Comparison of ENCODE assay signal across 28 mouse cellular contexts in genomic region chr12:89909578-89909977, GRCm38 (mm10).
DNase-seq lines count a peak whose midpoint lies in the region; ATAC-seq and TF ChIP-seq lines count a peak whose summit lies in the region.
"Had no signal": no experiment of that assay in that cellular context is flagged by ENCODE, and none has a peak within 500 bp of the region (broad histone marks: within the 10 kb centered on the region; RNA-seq: fewer than 3 reads in every experiment).

No protein-coding gene starts in this region.

- no peaks in the 10 kb centered on the region for H3K36me3 ChIP-seq in hindbrain, embryonic 11.5 days (ENCODE audit: control insufficient read depth, insufficient read depth, low read length)
- no peaks in the 10 kb centered on the region for H3K36me3 ChIP-seq in hindbrain, postnatal 0 days (ENCODE audit: insufficient read depth, low read length)
- no peaks in the 10 kb centered on the region for H3K36me3 ChIP-seq in midbrain, embryonic 13.5 days
- no peaks in the 10 kb centered on the region for H3K36me3 ChIP-seq in midbrain, embryonic 16.5 days (ENCODE audit: control insufficient read depth, insufficient read depth, low read length)
- H3K36me3 ChIP-seq: embryonic facial prominence, embryonic 12.5 days; embryonic facial prominence, embryonic 15.5 days; G1E; heart, embryonic 12.5 days; heart, embryonic 15.5 days; hindbrain, embryonic 10.5 days had no signal

- no peak for DNase-seq in hindbrain, embryonic 11.5 days (ENCODE audit: low spot score)
- DNase-seq in hindbrain, postnatal 0 days (ENCODE audit: low spot score), result no peak
- DNase-seq in brain, embryonic 14.5 days (ENCODE audit: low read depth), result peak; percentile 45
- DNase-seq in cerebellum, adult 8-10 months, result no peak
- DNase-seq in heart, adult 8-10 months (ENCODE audit: low spot score), result no peak
- DNase-seq: adrenal gland, postnatal 10 days; adrenal gland, postnatal 36 days; cerebellum, adult 11 months; cerebellum, postnatal 14 days; forebrain, postnatal 0 days; gastrocnemius, adult 2 months; gastrocnemius, postnatal 14 days; heart, adult 11 months; heart, postnatal 10 days; heart, postnatal 36 days had no signal

- H3K4me2 ChIP-seq in hindbrain, embryonic 11.5 days (replicated peaks; ENCODE audit: low read depth, low read length), result no peak overlapping the region
- no peak overlapping the region for H3K4me2 ChIP-seq in hindbrain, postnatal 0 days (ENCODE audit: low read depth, low read length)
- H3K4me2 ChIP-seq in midbrain, embryonic 13.5 days (replicated peaks), result no peak overlapping the region
- H3K4me2 ChIP-seq in midbrain, embryonic 16.5 days (ENCODE audit: low read length), result no peak overlapping the region
- H3K4me2 ChIP-seq: embryonic facial prominence, embryonic 12.5 days; embryonic facial prominence, embryonic 15.5 days; heart, embryonic 12.5 days; heart, embryonic 15.5 days had no signal

- no peak overlapping the region for H3K4me3 ChIP-seq in hindbrain, embryonic 11.5 days (ENCODE audit: low read depth, low read length)
- H3K4me3 ChIP-seq in hindbrain, postnatal 0 days (ENCODE audit: low read length), result no peak overlapping the region
- no peak overlapping the region for H3K4me3 ChIP-seq in midbrain, embryonic 13.5 days (replicated peaks)
- no peak overlapping the region for H3K4me3 ChIP-seq in midbrain, embryonic 16.5 days (ENCODE audit: low read depth, low read length)
- H3K4me3 ChIP-seq: embryonic facial prominence, embryonic 12.5 days; embryonic facial prominence, embryonic 15.5 days; gastrocnemius, adult 2 months; heart, embryonic 12.5 days; heart, embryonic 15.5 days; hindbrain, embryonic 10.5 days had no signal

- H3K27ac ChIP-seq in hindbrain, embryonic 11.5 days (ENCODE audit: low read depth, low read length), result no peak overlapping the region
- no peak overlapping the region for H3K27ac ChIP-seq in hindbrain, postnatal 0 days
- peak overlapping the region; percentile 58 for H3K27ac ChIP-seq in midbrain, embryonic 13.5 days
- H3K27ac ChIP-seq in midbrain, embryonic 16.5 days (ENCODE audit: low read length), result no peak overlapping the region
- H3K27ac ChIP-seq: embryonic facial prominence, embryonic 12.5 days; embryonic facial prominence, embryonic 15.5 days; gastrocnemius, adult 2 months; heart, embryonic 15.5 days; hindbrain, embryonic 10.5 days had no signal

- no peaks in the 10 kb centered on the region for H3K4me1 ChIP-seq in hindbrain, embryonic 11.5 days (replicated peaks; ENCODE audit: control insufficient read depth, insufficient read depth, low read length)
- no peaks in the 10 kb centered on the region for H3K4me1 ChIP-seq in hindbrain, postnatal 0 days (ENCODE audit: insufficient read depth, low read length)
- peaks cover 10% of the 10 kb centered on the region for H3K4me1 ChIP-seq in midbrain, embryonic 13.5 days (replicated peaks)
- H3K4me1 ChIP-seq in midbrain, embryonic 16.5 days (ENCODE audit: control insufficient read depth, insufficient read depth, low read length), result peaks cover 5% of the 10 kb centered on the region; the same call in 1 of the 2 replicates
- H3K4me1 ChIP-seq: embryonic facial prominence, embryonic 12.5 days; embryonic facial prominence, embryonic 15.5 days; heart, embryonic 12.5 days; heart, embryonic 15.5 days had no signal

- no peak for TF ChIP-seq CTCF in hindbrain, postnatal 0 days (IDR thresholded peaks at IDR 0.05; ENCODE audit: low read depth)
- TF ChIP-seq CTCF in brain, embryonic 14.5 days (IDR thresholded peaks at IDR 0.05; ENCODE audit: borderline replicate concordance, extremely low read depth, insufficient read depth, insufficient read length), result no peak

- H3K27me3 ChIP-seq in hindbrain, embryonic 11.5 days (ENCODE audit: control insufficient read depth, insufficient read depth, low read length), result no peaks in the 10 kb centered on the region
- H3K27me3 ChIP-seq in hindbrain, postnatal 0 days (ENCODE audit: insufficient read depth, low read length), result no peaks in the 10 kb centered on the region
- no peaks in the 10 kb centered on the region for H3K27me3 ChIP-seq in midbrain, embryonic 13.5 days
- H3K27me3 ChIP-seq in midbrain, embryonic 16.5 days (ENCODE audit: control insufficient read depth, insufficient read depth, low read depth, low read length), result no peaks in the 10 kb centered on the region
- H3K27me3 ChIP-seq: CH12.LX; embryonic facial prominence, embryonic 12.5 days; embryonic facial prominence, embryonic 15.5 days; heart, embryonic 12.5 days; heart, embryonic 15.5 days had no signal

- H3K9ac ChIP-seq in hindbrain, embryonic 11.5 days (ENCODE audit: low read depth, low read length), result no peak overlapping the region
- H3K9ac ChIP-seq in hindbrain, postnatal 0 days (replicated peaks; ENCODE audit: low read length), result no peak overlapping the region
- no peak overlapping the region for H3K9ac ChIP-seq in midbrain, embryonic 13.5 days (replicated peaks)
- H3K9ac ChIP-seq in midbrain, embryonic 16.5 days (ENCODE audit: low read depth, low read length), result no peak overlapping the region
- H3K9ac ChIP-seq: embryonic facial prominence, embryonic 12.5 days; embryonic facial prominence, embryonic 15.5 days; forebrain, postnatal 0 days; heart, embryonic 12.5 days; heart, embryonic 15.5 days had no signal

- peak; percentile 25; the same call in 1 of the 2 replicates for ATAC-seq in hindbrain, embryonic 11.5 days (ENCODE audit: low FRiP score)
- no peak for ATAC-seq in hindbrain, postnatal 0 days
- peak; percentile 68 for ATAC-seq in midbrain, embryonic 13.5 days
- peak; percentile 54; the same call in 1 of the 2 replicates for ATAC-seq in midbrain, embryonic 16.5 days
- ATAC-seq: forebrain, embryonic 14.5 days; forebrain, postnatal 0 days; hindbrain, embryonic 16.5 days; inflammation-experienced regulatory T-cells, adult 6 months; Patski had no signal

- WGBS in hindbrain, embryonic 11.5 days, result 70% methylated on average over 3 of the region's 3 CpGs
- WGBS in hindbrain, postnatal 0 days, result 30% methylated on average over 3 of the region's 3 CpGs
- 27% methylated on average over 3 of the region's 3 CpGs for WGBS in midbrain, embryonic 13.5 days
- WGBS in midbrain, embryonic 16.5 days, result 10% methylated on average over 3 of the region's 3 CpGs

- H3K9me3 ChIP-seq in hindbrain, embryonic 11.5 days (ENCODE audit: control insufficient read depth, low read length), result no peaks in the 10 kb centered on the region
- H3K9me3 ChIP-seq in hindbrain, postnatal 0 days (ENCODE audit: low read length), result no peaks in the 10 kb centered on the region
- H3K9me3 ChIP-seq in midbrain, embryonic 13.5 days, result no peaks in the 10 kb centered on the region
- no peaks in the 10 kb centered on the region for H3K9me3 ChIP-seq in midbrain, embryonic 16.5 days (replicated peaks; ENCODE audit: control insufficient read depth, low read length, poor library complexity, severe bottlenecking)
- H3K9me3 ChIP-seq: embryonic facial prominence, embryonic 12.5 days; embryonic facial prominence, embryonic 15.5 days; heart, embryonic 12.5 days; heart, embryonic 15.5 days; hindbrain, embryonic 10.5 days had no signal

- TF ChIP-seq POLR2A in brain, embryonic 14.5 days (IDR thresholded peaks at IDR 0.05; ENCODE audit: borderline replicate concordance, extremely low read depth, insufficient read depth, insufficient read length, poor library complexity, severe bottlenecking), result no peak
